Mouse (Mus musculus) myocyte (in vitro differentiated cells): ENCODE measurements around the gene Sppl2c. TPM values are rescaled to one million over a fixed set of nuclear protein-coding genes. Genes with fewer than 3 reads are reported as not detected.

Experiments
- H3K27me3 ChIP-seq: one replicate; pipeline ENCODE4 v1.6.1; 2011; ENCODE audit not compliant: control insufficient read depth, insufficient read depth, insufficient read length
- H3K36me3 ChIP-seq: one replicate; pipeline ENCODE4 v1.6.1; 2011; ENCODE audit not compliant: control insufficient read depth, insufficient read depth
- H3K4me2 ChIP-seq: one replicate; pipeline ENCODE4 v1.6.1; 2011; ENCODE audit warnings: low read depth, control low read depth
- H3K4me3 ChIP-seq: one replicate; pipeline ENCODE4 v1.5.1; 2011; ENCODE audit warnings: mild to moderate bottlenecking, control low read depth, moderate library complexity
- H3K79me2 ChIP-seq: one replicate; pipeline ENCODE4 v1.6.1; 2011; ENCODE audit not compliant: control insufficient read depth, insufficient read depth
- H3ac ChIP-seq: one replicate; pipeline ENCODE4 v1.6.1; 2011; ENCODE audit not compliant: control insufficient read depth, insufficient read length
- CEBPB ChIP-seq: IDR thresholded peaks from 2 replicates; pipeline ENCODE4 v1.6.1; 2011; ENCODE audit warnings: mild to moderate bottlenecking, moderate library complexity; ENCODE audit not compliant: poor library complexity, insufficient read depth, severe bottlenecking
- E2F4 ChIP-seq: IDR thresholded peaks from one replicate; pipeline ENCODE4 v1.6.1; 2011; ENCODE audit warnings: mild to moderate bottlenecking, control low read depth, moderate library complexity; ENCODE audit not compliant: insufficient read depth
- MAX ChIP-seq: IDR thresholded peaks from one replicate; pipeline ENCODE4 v1.6.1; 2011; ENCODE audit warnings: low read depth, mild to moderate bottlenecking, control low read depth
- MYOD1 ChIP-seq, 3 experiments: IDR thresholded peaks; one replicate each; pipeline ENCODE4 v1.6.1; 2011; ENCODE audit warnings: control low read depth in 2 of 3, low read depth in 2 of 3, mild to moderate bottlenecking in 2 of 3, moderate library complexity in 1 of 3; ENCODE audit not compliant: insufficient read length in 2 of 3, control insufficient read depth in 1 of 3
- MYOG ChIP-seq, 3 experiments: IDR thresholded peaks; one replicate each; pipeline ENCODE4 v1.6.1; 2011; ENCODE audit warnings: control low read depth in 2 of 3, low read depth in 2 of 3, mild to moderate bottlenecking in 2 of 3; ENCODE audit not compliant: insufficient read length in 2 of 3, control insufficient read depth in 1 of 3, insufficient read depth in 1 of 3
- POLR2A ChIP-seq: IDR thresholded peaks from one replicate; pipeline ENCODE4 v1.6.1; 2011; ENCODE audit warnings: low read depth, mild to moderate bottlenecking, control low read depth, moderate library complexity; ENCODE audit not compliant: insufficient read length
- POLR2AphosphoS2 ChIP-seq: IDR thresholded peaks from one replicate; pipeline ENCODE4 v1.6.1; 2011; ENCODE audit warnings: low read depth, control low read depth; ENCODE audit not compliant: insufficient read length
- REST ChIP-seq: IDR thresholded peaks from one replicate; pipeline ENCODE4 v1.6.1; 2011; ENCODE audit warnings: mild to moderate bottlenecking, control low read depth, moderate library complexity; ENCODE audit not compliant: insufficient read depth, insufficient read length
- SRF ChIP-seq: IDR thresholded peaks from one replicate; pipeline ENCODE4 v1.6.1; 2011; ENCODE audit warnings: low read depth; ENCODE audit not compliant: control insufficient read depth, insufficient read length
- TCF12 ChIP-seq: IDR thresholded peaks from one replicate; pipeline ENCODE4 v1.6.1; 2011; ENCODE audit warnings: mild to moderate bottlenecking, control low read depth; ENCODE audit not compliant: poor library complexity, insufficient read depth, severe bottlenecking
- TCF3 ChIP-seq: IDR thresholded peaks from one replicate; pipeline ENCODE4 v1.6.1; 2011; ENCODE audit warnings: low read depth, control low read depth; ENCODE audit not compliant: insufficient read length
- USF1 ChIP-seq: IDR thresholded peaks from one replicate; pipeline ENCODE4 v1.6.1; 2011; ENCODE audit warnings: low read depth, mild to moderate bottlenecking, control low read depth, moderate library complexity
- polyA plus RNA-seq: library from polyadenylated mRNA; unstranded; fragments of >200 nt; fragmentation: generic; extraction: Trizol; gene quantifications from one replicate; pipeline ENCODE4 v1.2.1, GENCODE M21; 2012; ENCODE audit warnings: missing spikeins

Sppl2c gene
- polyA plus RNA-seq, 1 experiment: not detected

DNA sequence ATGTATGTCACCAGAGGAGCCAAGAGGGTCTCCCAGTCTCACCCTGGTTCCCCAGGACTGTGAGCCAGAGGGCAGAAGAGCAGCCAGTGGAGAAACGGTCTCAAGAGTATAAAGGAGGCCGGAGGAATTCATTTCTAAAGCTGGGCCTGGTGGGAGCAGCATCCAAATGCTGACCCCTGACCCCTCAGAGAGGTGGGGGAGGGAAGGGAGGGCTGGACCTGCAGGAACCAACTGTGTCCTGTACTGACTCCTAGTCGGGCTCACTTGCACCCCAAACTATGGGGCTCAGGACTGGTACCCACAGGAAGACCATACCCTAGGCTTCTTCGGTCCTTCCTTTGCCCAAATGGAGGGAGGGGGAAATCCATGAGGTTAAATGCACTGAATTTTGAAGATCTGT, 31.8 kb upstream of the Sppl2c start:
- no peak overlapping the region for H3K4me3 ChIP-seq
- peaks cover 29% of the 10 kb centered on the region for H3K27me3 ChIP-seq
- no peak overlapping the region for H3K4me2 ChIP-seq
- H3K36me3 ChIP-seq: no peaks in the 10 kb centered on the region
- TF ChIP-seq TCF3: no peak
- no peak for TF ChIP-seq USF1
- TF ChIP-seq POLR2AphosphoS2: no peak
- no peak for TF ChIP-seq MYOG (IDR thresholded peaks at IDR 0.05; ENCODE audit: control insufficient read depth in 1 of 3, insufficient read depth in 1 of 3, insufficient read length in 2 of 3, low read depth in 2 of 3)
- no peak for TF ChIP-seq SRF
- no peak for TF ChIP-seq REST
- TF ChIP-seq E2F4: no peak
- no peak for TF ChIP-seq POLR2A
- TF ChIP-seq MAX: no peak
- TF ChIP-seq MYOD1 (IDR thresholded peaks at IDR 0.05; ENCODE audit: control insufficient read depth in 1 of 3, insufficient read length in 2 of 3, low read depth in 2 of 3): no peak
- no peak for TF ChIP-seq CEBPB
- TF ChIP-seq TCF12: no peak
- no peak overlapping the region for H3ac ChIP-seq
- H3K79me2 ChIP-seq: no peaks in the 10 kb centered on the region

DNA sequence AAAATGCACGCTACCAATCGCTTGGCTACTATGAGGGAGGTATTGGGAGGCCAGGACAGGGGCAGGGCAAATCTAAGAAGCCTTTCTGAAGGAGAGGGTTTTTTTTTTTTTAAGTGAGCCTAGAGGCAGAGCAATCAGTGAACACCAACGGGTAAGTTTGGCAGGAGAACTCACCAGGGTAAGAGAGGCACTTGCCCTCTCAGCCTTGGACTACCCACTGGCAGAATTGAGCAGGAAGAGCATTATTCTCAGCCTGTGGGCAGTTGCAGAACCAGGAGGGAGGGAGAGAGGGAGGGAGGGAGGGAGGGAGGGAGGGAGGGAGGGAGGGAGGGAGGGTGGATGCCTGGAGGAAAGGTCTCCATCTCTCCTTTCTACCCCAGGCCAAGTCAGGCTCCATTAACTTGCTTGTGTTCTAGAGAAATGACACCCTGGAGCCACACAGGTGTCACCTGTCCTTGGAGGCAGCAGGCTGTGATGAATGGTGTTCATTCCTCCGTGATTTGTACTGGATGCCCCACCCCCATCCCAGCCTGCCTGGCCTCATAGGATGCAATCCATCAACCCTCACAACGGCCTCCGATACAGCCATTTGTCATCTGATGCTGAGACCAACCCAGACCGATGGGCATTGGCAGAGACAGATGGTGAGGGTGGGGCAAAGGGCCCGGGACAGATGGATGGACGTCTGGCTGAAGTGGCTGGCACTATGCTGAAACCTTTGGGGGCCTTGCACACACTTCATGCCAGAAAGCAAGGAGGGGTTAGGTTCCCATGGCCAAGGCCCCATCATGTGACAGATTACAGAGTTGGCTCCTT, 31.1 kb upstream of the Sppl2c start:
- Histone ChIP-seq H3K36me3 (no peaks in the 10 kb centered on the region), H3ac (no peak overlapping the region), H3K79me2 (no peaks in the 10 kb centered on the region), H3K4me2 (no peak overlapping the region), H3K4me3 (no peak overlapping the region), H3K27me3 (peaks cover 25% of the 10 kb centered on the region)
- TF ChIP-seq REST (no peak), TCF12 (no peak), MAX (no peak), MYOD1 (IDR thresholded peaks at IDR 0.05; ENCODE audit: control insufficient read depth in 1 of 3, insufficient read length in 2 of 3, low read depth in 2 of 3) (no peak), CEBPB (no peak), POLR2A (no peak), TCF3 (no peak), SRF (no peak), E2F4 (no peak), MYOG (IDR thresholded peaks at IDR 0.05; ENCODE audit: control insufficient read depth in 1 of 3, insufficient read depth in 1 of 3, insufficient read length in 2 of 3, low read depth in 2 of 3) (no peak), USF1 (no peak), POLR2AphosphoS2 (no peak)

DNA sequence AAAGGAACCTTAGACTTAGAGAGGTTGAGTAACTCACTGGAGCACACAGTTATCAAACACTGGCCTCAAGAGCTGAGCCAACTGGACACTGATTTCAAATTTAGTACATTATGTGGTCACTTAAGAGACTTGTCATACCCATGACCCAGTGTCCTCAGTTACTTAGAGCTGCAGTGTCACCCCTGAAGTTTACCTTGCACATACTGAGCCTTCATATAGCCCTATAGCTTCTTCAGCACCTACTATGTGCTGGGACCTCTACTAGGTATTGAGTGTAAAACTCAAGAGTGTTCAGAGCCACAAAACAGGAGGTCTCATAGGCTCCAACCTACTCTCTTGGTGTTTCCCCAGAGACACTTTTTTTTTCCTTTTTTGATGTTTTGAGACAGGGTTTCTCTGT, 30.2 kb upstream of the Sppl2c start:
- H3K79me2 ChIP-seq: no peaks in the 10 kb centered on the region
- TF ChIP-seq MAX (no peak), POLR2AphosphoS2 (no peak), MYOD1 (IDR thresholded peaks at IDR 0.05; ENCODE audit: control insufficient read depth in 1 of 3, insufficient read length in 2 of 3, low read depth in 2 of 3) (no peak), REST (no peak), E2F4 (no peak)
- no peak overlapping the region for H3K4me3 ChIP-seq
- peaks cover 25% of the 10 kb centered on the region for H3K27me3 ChIP-seq
- no peak overlapping the region for H3ac ChIP-seq
- no peaks in the 10 kb centered on the region for H3K36me3 ChIP-seq
- no peak overlapping the region for H3K4me2 ChIP-seq

DNA sequence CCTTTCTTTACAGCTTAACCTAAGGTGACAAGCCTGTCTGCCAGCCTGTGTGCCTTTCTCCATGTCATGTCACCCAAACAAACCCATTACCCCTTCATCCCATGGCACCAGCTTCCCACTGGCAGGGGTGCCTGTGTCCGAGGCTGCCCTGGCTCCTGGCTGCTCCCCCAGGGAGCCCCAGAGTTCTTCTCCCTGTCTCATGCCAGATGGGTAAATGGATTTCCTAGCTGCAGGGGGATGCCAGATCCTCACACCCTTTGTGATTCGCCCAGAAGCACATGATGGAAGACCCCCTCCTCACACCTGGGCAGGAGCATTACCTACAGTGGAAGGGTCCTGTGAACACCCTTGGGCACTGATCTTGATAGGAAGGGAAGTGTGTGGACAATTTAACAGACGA, 29.7 kb upstream of the Sppl2c start:
- Histone ChIP-seq H3K4me3 (no peak overlapping the region), H3K4me2 (no peak overlapping the region), H3ac (no peak overlapping the region), H3K36me3 (no peaks in the 10 kb centered on the region), H3K79me2 (no peaks in the 10 kb centered on the region), H3K27me3 (peaks cover 22% of the 10 kb centered on the region)
- TF ChIP-seq REST (no peak), MAX (no peak), CEBPB (no peak), MYOD1 (IDR thresholded peaks at IDR 0.05; ENCODE audit: control insufficient read depth in 1 of 3, insufficient read length in 2 of 3, low read depth in 2 of 3) (no peak), MYOG (IDR thresholded peaks at IDR 0.05; ENCODE audit: control insufficient read depth in 1 of 3, insufficient read depth in 1 of 3, insufficient read length in 2 of 3, low read depth in 2 of 3) (no peak), SRF (no peak), POLR2A (no peak), TCF3 (no peak), POLR2AphosphoS2 (no peak), TCF12 (no peak), USF1 (no peak), E2F4 (no peak)
